Mouse (Mus musculus) heart, embryonic 15.5 days (tissue): ENCODE data around the gene Prkab1. TPM values are rescaled to one million over a fixed set of nuclear protein-coding genes. Genes with fewer than 3 reads are reported as not detected.

Experiments
- ATAC-seq: fragments of 200-750 bp; cut with Nextera tagmentation; replicated peaks from 2 replicates; pipeline ENCODE4 v1.8.0; 2017; ENCODE audit warnings: low read depth, moderate TSS enrichment; ENCODE audit not compliant: insufficient number of reproducible peaks, insufficient read depth, low FRiP score
- H3K27ac ChIP-seq: fragments of 300-500 bp; sonication (generic); 2 replicates; pipeline ENCODE4 v1.5.1; 2015; ENCODE audit warnings: mild to moderate bottlenecking, inconsistent platforms
- H3K27me3 ChIP-seq: fragments of 300-500 bp; sonication (generic); 2 replicates; pipeline ENCODE4 v1.6.1; 2015; ENCODE audit warnings: inconsistent platforms
- H3K36me3 ChIP-seq: fragments of 300-500 bp; sonication (generic); 2 replicates; pipeline ENCODE4 v1.6.1; 2015; ENCODE audit warnings: mild to moderate bottlenecking, inconsistent platforms
- H3K4me1 ChIP-seq: fragments of 300-500 bp; sonication (generic); replicated peaks from 2 replicates; pipeline ENCODE4 v1.6.1; 2015; ENCODE audit warnings: inconsistent platforms
- H3K4me2 ChIP-seq: fragments of 300-500 bp; sonication (generic); 2 replicates; pipeline ENCODE4 v1.6.1; 2015; ENCODE audit warnings: inconsistent platforms, mild to moderate bottlenecking, moderate library complexity
- H3K4me3 ChIP-seq: fragments of 300-500 bp; sonication (generic); 2 replicates; pipeline ENCODE4 v1.5.1; 2015; ENCODE audit warnings: mild to moderate bottlenecking, inconsistent platforms
- H3K9ac ChIP-seq: fragments of 300-500 bp; sonication (generic); 2 replicates; pipeline ENCODE4 v1.6.1; 2015; ENCODE audit warnings: mild to moderate bottlenecking, inconsistent platforms
- H3K9me3 ChIP-seq: fragments of 300-500 bp; sonication (generic); replicated peaks from 2 replicates; pipeline ENCODE4 v1.6.1; 2016; ENCODE audit warnings: inconsistent platforms
- WGBS: fragments of 180-500 bp; shearing (Covaris S2); methylation state at CpG from one replicate; pipeline ENCODE4 v1.1.7; 2015; ENCODE audit warnings: mixed read lengths; 5-methylcytosine and 5-hydroxymethylcytosine counted together
- polyA plus RNA-seq: library from polyadenylated mRNA; unstranded; fragments of >200 nt; fragmentation: Nextera tagmentation; extraction: Ambion mirVana; gene quantifications from 2 replicates; pipeline ENCODE4 v1.2.1, GENCODE M21; 2015

Prkab1 gene
- polyA plus RNA-seq, 1 experiment from 2014 or later, result 33.3 TPM

DNA sequence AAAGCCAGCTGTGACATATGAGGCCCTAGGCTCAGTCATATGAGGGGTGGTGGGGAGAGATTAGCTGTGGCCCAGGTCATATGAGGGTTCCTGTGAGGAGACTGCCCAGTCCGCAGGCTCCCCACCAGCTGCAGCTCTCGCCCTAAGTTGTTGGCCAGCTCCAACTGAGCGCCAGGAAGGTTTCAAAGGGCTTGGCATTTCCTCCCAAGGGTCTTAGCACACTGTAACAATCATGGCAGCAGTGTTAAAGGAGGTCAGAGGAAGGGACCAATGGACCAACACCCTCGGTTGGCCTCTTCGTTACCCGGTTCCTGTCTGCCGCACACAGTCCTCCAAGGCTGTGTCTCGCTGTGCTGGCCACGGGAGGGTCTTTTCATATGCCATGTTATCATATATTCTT is 43.8 kb downstream of the Prkab1 start:
- Histone ChIP-seq H3K27ac (no peak overlapping the region), H3K4me3 (no peak overlapping the region), H3K4me1 (peaks cover 6% of the 10 kb centered on the region), H3K9ac (no peak overlapping the region), H3K4me2 (no peak overlapping the region), H3K27me3 (no peaks in the 10 kb centered on the region), H3K36me3 (peaks cover 14% of the 10 kb centered on the region; the same call in 1 of the 2 replicates), H3K9me3 (no peaks in the 10 kb centered on the region)
- 80% methylated on average over 9 of the region's 9 CpGs for WGBS
- no peak for ATAC-seq

DNA sequence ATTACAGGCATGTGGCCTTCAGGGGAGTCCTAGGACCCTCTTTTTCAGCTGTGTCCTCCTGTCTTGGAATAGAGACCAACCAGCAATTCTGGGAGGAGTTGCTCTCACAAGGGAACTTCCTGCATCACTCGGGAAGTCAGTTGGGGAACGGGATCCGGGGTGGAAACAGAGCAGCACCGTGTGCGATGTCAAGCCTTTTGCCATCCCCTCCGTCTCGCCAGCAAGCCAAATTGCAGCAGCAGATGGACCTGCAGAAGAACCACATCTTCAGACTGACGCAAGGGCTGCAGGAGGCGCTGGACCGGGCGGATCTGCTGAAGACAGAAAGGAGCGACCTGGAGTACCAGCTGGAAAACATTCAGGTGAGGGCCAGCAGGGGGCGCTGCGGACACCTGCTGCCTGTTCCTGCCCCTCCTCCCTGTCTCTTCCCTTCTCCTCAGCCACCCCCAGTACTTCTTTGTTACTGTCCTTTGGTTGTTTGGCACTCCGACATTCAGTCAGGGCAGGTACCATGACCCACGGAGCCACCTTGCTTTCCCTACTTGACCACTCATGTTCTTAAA is 45.1 kb downstream of the Prkab1 start:
- H3K4me1 ChIP-seq, result peaks cover 6% of the 10 kb centered on the region
- no peak overlapping the region for H3K9ac ChIP-seq
- H3K4me2 ChIP-seq, result no peak overlapping the region
- no peaks in the 10 kb centered on the region for H3K9me3 ChIP-seq
- H3K4me3 ChIP-seq, result no peak overlapping the region
- no peak for ATAC-seq
- no peaks in the 10 kb centered on the region for H3K27me3 ChIP-seq
- peaks cover 17% of the 10 kb centered on the region; the same call in 1 of the 2 replicates for H3K36me3 ChIP-seq
- H3K27ac ChIP-seq, result no peak overlapping the region
- WGBS, result 60% methylated on average over 16 of the region's 16 CpGs

DNA sequence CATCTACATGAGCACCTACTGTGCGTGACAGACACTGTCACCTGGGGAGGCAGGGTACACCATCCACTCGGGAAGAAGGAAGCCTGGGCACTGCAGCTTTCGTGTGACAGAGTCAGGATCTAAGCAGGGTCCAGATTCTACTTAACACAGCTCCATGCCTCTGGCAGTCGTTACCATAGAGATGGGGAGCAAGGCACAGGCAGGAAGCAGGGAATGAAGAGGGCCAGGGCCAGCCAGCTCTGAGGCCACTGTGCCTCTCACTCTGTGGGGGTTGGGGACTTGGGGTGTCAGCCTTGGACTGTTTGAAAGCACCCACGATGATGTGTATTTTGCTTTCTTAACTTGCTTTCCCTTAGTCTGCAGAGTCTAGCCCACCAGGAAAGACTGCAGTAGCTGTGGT is 46.1 kb downstream of the Prkab1 start:
- no peak overlapping the region for H3K9ac ChIP-seq
- 59% methylated on average over 5 of the region's 5 CpGs for WGBS
- H3K27ac ChIP-seq, result peak overlapping the region; percentile 50
- no peak overlapping the region for H3K4me3 ChIP-seq
- no peaks in the 10 kb centered on the region for H3K27me3 ChIP-seq
- H3K36me3 ChIP-seq, result peaks cover 22% of the 10 kb centered on the region
- H3K4me1 ChIP-seq, result peaks cover 6% of the 10 kb centered on the region
- no peaks in the 10 kb centered on the region for H3K9me3 ChIP-seq
- no peak; the same call in 1 of the 2 replicates for ATAC-seq
- no peak overlapping the region for H3K4me2 ChIP-seq

DNA sequence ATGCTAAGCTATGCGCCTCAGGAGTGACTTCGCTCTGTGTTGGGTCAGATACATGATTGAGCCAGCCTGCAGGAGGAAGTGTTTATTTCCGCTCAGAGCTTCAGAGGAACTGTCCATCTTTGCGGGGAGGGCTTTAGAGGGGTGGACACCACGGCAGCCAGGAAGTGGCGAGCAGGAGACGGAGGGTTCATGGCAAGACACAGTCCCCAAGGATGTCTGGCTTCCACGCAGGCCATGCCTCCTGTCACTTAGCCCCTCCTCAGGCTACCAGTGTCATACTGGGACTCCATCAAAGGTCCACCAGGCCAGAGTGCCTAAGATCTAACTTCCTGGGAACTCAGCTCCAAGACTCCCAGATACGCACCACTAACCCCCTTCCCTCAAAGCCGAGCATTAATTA is 46.6 kb downstream of the Prkab1 start:
- Histone ChIP-seq H3K4me2 (0 out of 2 replicates have a peak overlapping the region, but pooled peaks have one; percentile 17), H3K4me1 (peaks cover 1% of the 10 kb centered on the region), H3K4me3 (no peak overlapping the region), H3K9ac (no peak overlapping the region), H3K27me3 (no peaks in the 10 kb centered on the region), H3K36me3 (peaks cover 26% of the 10 kb centered on the region), H3K27ac (peak overlapping the region; percentile 50), H3K9me3 (no peaks in the 10 kb centered on the region)
- ATAC-seq, result no peak
- 57% methylated on average over 10 of the region's 10 CpGs for WGBS

DNA sequence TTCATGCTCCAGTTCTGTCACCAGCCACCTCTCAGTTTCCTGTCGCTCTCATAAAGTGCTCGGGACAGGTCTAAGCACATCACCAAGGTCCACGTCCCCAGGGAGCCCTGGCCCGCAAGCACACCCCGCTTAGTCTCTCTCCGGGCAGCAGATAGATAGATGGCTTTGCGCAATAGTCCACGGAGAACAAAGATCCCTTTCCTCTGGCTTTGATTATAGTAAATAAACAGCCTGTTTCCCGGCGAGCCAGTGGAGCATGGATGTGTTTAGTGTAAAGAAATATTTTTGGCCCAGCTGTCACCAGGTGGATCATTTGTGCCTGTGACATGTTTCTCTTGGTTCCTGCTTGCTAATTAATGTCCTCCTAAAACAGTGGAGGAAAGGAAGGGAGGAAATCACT is 47.0 kb downstream of the Prkab1 start:
- 0 out of 2 replicates have a peak overlapping the region, but pooled peaks have one; percentile 17 for H3K4me2 ChIP-seq
- 52% methylated on average over 10 of the region's 10 CpGs for WGBS
- H3K9ac ChIP-seq, result no peak overlapping the region
- ATAC-seq, result no peak
- H3K27ac ChIP-seq, result peak overlapping the region; percentile 50
- H3K9me3 ChIP-seq, result no peaks in the 10 kb centered on the region
- no peaks in the 10 kb centered on the region for H3K4me1 ChIP-seq
- H3K36me3 ChIP-seq, result peaks cover 26% of the 10 kb centered on the region
- no peaks in the 10 kb centered on the region for H3K27me3 ChIP-seq
- H3K4me3 ChIP-seq, result no peak overlapping the region

DNA sequence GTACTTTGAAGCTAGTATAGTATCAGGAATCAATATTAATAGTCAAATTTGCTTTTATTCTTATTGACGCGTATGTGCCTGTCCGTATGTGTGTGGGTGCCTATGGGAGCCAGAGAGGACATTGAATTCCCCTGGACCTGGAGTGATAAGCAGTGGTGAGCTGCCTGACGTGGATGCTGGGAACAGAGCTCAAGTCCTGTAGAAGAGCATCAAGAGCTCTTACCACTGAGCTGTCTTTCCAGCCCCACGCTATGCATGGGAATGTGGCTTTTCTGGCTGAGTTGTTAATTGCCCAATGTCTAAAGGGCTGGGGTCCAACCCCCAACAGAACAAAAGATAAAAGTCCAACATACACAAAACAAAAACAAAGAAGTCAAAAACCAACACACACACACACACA is 47.9 kb downstream of the Prkab1 start:
- WGBS, result 94% methylated on average over 5 of the region's 5 CpGs
- H3K4me3 ChIP-seq, result no peak overlapping the region
- H3K27me3 ChIP-seq, result no peaks in the 10 kb centered on the region
- ATAC-seq, result no peak
- no peak overlapping the region for H3K4me2 ChIP-seq
- H3K36me3 ChIP-seq, result peaks cover 26% of the 10 kb centered on the region
- H3K9ac ChIP-seq, result no peak overlapping the region
- no peaks in the 10 kb centered on the region for H3K9me3 ChIP-seq
- H3K27ac ChIP-seq, result no peak overlapping the region
- no peaks in the 10 kb centered on the region for H3K4me1 ChIP-seq

DNA sequence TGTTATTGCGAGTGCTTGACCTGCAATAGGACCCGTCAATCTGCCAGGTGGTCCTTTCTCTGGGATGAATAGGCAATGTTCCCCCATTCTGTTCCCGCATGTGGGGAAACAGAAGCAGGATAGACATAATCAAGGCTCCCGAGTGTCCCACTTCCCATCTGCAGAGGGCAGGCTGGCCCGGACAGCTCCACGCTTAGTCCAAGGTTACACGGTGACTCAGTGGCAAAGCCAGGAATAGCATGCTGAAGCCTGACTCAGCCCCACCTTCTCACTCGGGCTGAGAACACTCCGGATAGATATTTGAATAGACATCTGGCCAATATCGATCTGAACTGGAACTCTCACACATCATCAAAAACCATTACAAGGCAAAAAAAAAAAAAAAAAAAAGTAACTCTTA is 48.6 kb downstream of the Prkab1 start:
- H3K4me2 ChIP-seq, result no peak overlapping the region
- 79% methylated on average over 10 of the region's 10 CpGs for WGBS

DNA sequence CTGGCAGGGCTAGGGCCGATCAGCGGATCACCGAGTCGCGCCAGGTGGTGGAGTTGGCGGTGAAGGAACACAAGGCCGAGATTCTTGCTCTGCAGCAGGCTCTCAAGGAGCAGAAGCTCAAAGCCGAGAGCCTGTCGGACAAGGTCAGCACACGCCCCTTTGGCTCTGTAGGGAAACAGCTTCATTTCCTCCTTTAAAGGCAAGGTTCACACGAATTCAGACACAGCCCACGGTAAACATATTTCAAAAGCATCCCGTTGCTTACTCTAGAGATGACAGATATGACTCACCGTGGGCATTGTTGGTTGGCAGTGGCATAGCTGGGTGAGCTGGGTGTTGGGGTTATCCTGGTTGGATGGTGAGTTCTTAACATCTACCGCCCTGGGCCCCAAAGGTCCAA is 53.1 kb downstream of the Prkab1 start:
- H3K4me3 ChIP-seq, result no peak overlapping the region
- H3K27ac ChIP-seq, result no peak overlapping the region
- no peaks in the 10 kb centered on the region for H3K4me1 ChIP-seq
- ATAC-seq, result no peak
- H3K4me2 ChIP-seq, result no peak overlapping the region
- WGBS, result 89% methylated on average over 15 of the region's 15 CpGs
- peaks cover 31% of the 10 kb centered on the region for H3K36me3 ChIP-seq
- H3K9ac ChIP-seq, result no peak overlapping the region
- no peaks in the 10 kb centered on the region for H3K27me3 ChIP-seq
- no peaks in the 10 kb centered on the region for H3K9me3 ChIP-seq

More for the DNA sequence above, 48.6 kb downstream of the Prkab1 start:
- Histone ChIP-seq H3K4me1 (no peaks in the 10 kb centered on the region), H3K36me3 (peaks cover 26% of the 10 kb centered on the region), H3K27me3 (no peaks in the 10 kb centered on the region), H3K4me3 (no peak overlapping the region), H3K9ac (no peak overlapping the region), H3K27ac (no peak overlapping the region), H3K9me3 (no peaks in the 10 kb centered on the region)
- no peak for ATAC-seq

Other genes starting within 250 kb of the Prkab1 start
- gene Cit, start 179.2 kb downstream of the Prkab1 start, polyA plus RNA-seq, result 19.9 and 20.9 TPM in 2 replicates
- not detected in 2 replicates for gene Tmem233, start 58.7 kb upstream of the Prkab1 start, polyA plus RNA-seq